Mouse (Mus musculus): Measurements from ENCODE around the gene Tubg1. TPM values are rescaled to one million over a fixed set of nuclear protein-coding genes. Genes with fewer than 3 reads are reported as not detected.

The Tubg1 gene
- polyA plus RNA-seq (2015; fragmentation: Nextera tagmentation; extraction: Ambion mirVana) = 58.5 and 64.0 TPM in 2 replicates

DNA sequence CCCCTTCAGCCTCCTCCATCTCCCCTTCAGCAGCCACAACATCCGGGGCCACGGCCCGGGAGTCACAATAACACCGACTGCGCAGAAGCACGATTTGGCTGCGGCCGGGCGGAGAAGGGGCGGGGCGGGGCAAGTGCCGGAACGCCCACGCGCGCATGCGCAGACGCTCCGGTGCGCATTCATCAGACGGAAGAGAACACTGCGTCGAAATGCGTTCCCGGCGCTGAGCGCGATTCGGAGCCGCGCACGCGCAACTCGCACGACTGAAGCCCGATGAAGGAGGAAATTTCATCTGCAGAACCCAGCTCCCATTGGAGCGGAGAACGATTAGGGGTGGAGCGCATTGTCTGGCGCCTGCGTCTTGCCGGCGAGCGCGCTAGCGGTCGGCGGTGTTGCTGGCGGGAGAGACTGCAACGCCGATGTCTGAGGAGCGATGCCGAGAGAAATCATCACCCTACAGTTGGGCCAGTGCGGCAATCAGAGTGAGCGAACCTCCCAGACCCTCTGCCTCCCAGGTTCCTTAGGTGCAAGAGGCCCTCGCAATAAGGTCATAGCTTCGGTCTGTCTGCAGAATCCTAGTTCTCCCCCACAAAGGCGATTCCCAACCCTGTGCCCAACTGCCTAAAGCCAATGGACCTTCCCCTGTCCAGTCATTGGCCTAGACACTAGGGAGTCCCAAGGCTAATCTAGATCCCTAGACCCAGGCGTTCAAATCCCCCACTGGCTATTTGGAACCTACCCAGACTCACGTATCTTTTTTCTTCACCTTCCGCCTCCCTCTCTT, at the start of gene Tubg1, which contains the start of gene Retreg3:
Gene Tubg1 (plus strand): TSS at position 178 of the 784 bp plus-strand sequence.
Gene Retreg3 (minus strand): TSS at position 133 of the 784 bp plus-strand sequence.
- Histone ChIP-seq H3K9ac (peak within 1 kb of the TSS; percentile 96), H3K4me3 (replicated peaks) (peak within 1 kb of the TSS; percentile 99), H3K27me3 (replicated peaks) (no peaks in the 10 kb centered on the region), H3K4me1 (peaks cover 16% of the 10 kb centered on the region), H3K4me2 (peak within 1 kb of the TSS; percentile 93), H3K9me3 (no peaks in the 10 kb centered on the region), H3K27ac (peak within 1 kb of the TSS; percentile 91), H3K36me3 (peaks cover 11% of the 10 kb centered on the region; the same call in 1 of the 2 replicates)
- under 1% methylated on average over 61 of the region's 61 CpGs for WGBS
- ATAC-seq (ENCODE audit: insufficient read depth, low FRiP score, low read depth) = peak; percentile 94

DNA sequence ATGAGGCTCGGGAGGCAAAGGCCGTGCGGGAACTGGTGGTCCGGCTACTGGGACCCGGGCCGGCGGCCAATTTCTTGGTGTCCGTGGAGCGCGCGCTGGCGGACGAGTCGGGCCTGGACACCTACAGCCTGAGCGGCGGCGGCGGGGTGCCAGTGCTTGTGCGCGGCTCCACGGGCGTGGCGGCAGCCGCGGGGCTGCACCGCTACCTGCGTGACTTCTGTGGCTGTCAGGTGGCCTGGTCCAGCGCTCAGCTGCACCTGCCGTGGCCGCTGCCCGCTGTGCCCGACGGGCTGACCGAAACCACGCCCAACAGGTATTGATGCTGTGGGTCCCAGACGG, 49.6 kb upstream of the Tubg1 start:
- H3K9me3 ChIP-seq = no peaks in the 10 kb centered on the region
- peak overlapping the region; percentile 81 for H3K4me3 ChIP-seq (replicated peaks)
- peak overlapping the region; percentile 98 for H3K4me2 ChIP-seq
- no peaks in the 10 kb centered on the region for H3K27me3 ChIP-seq (replicated peaks)
- no peaks in the 10 kb centered on the region; the same call in 1 of the 2 replicates for H3K36me3 ChIP-seq
- H3K27ac ChIP-seq = peak overlapping the region; percentile 44; the same call in 1 of the 2 replicates
- peak overlapping the region; percentile 73 for H3K9ac ChIP-seq
- H3K4me1 ChIP-seq = peaks cover 21% of the 10 kb centered on the region
- peak; percentile 32; the same call in 1 of the 2 replicates for ATAC-seq (ENCODE audit: insufficient read depth, low FRiP score, low read depth)
- WGBS = 0% methylated on average over 29 of the region's 36 CpGs

DNA sequence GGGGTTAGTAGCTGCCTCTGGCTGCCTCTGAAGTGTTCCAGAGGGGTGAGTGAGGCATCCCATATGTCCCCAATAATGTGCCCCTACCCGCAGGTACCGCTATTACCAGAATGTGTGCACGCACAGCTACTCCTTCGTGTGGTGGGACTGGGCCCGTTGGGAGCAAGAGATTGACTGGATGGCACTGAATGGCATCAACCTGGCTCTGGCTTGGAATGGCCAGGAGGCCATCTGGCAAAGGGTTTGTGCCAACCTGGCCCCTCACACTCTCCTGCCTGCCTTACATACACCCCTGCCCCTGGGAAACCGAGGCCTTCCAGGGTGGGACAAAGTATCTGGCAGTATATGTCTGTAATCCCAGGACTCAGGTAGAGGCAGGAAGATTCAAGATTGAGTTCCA, 48.8 kb upstream of the Tubg1 start:
- H3K9me3 ChIP-seq = no peaks in the 10 kb centered on the region
- ATAC-seq (ENCODE audit: insufficient read depth, low FRiP score, low read depth) = no peak
- 0 out of 2 replicates have a peak overlapping the region, but pooled peaks have one; percentile 81 for H3K4me3 ChIP-seq (replicated peaks)
- H3K4me1 ChIP-seq = peaks cover 21% of the 10 kb centered on the region
- 72% methylated on average over 6 of the region's 6 CpGs for WGBS
- H3K27me3 ChIP-seq (replicated peaks) = no peaks in the 10 kb centered on the region
- no peak overlapping the region for H3K9ac ChIP-seq
- H3K27ac ChIP-seq = no peak overlapping the region
- no peaks in the 10 kb centered on the region; the same call in 1 of the 2 replicates for H3K36me3 ChIP-seq
- H3K4me2 ChIP-seq = no peak overlapping the region

DNA sequence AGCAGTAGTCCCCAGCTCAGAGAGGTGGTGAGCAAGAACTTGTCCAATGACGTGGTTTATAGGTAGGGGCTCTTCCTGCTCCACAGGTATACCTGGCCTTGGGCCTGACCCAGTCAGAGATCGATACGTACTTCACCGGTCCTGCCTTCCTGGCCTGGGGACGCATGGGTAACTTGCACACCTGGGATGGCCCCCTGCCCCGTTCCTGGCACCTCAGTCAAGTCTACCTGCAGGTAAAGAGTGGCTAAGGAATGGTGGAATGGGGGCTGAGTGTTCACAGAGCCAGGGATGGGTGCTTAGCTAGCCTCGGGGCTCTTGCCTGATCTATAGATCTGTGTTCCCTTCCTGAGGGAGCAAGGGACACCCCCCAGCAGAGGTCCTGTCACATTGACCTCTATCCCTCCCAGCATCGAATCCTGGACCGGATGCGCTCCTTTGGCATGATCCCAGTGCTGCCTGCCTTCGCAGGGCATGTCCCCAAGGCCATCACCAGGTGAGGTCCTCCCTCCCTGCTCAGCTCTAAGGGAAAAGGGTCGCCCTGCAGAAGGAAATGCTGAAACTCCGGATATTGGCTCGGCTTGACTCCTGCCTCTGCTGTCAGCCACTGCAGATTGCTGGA, 47.8 kb upstream of the Tubg1 start:
- Histone ChIP-seq H3K9me3 (no peaks in the 10 kb centered on the region), H3K27ac (no peak overlapping the region), H3K9ac (no peak overlapping the region), H3K4me3 (replicated peaks) (no peak overlapping the region), H3K27me3 (replicated peaks) (peaks cover 2% of the 10 kb centered on the region; the same call in 1 of the 2 replicates), H3K36me3 (no peaks in the 10 kb centered on the region; the same call in 1 of the 2 replicates), H3K4me2 (no peak overlapping the region), H3K4me1 (peaks cover 13% of the 10 kb centered on the region)
- WGBS = 73% methylated on average over 14 of the region's 14 CpGs
- no peak for ATAC-seq (ENCODE audit: insufficient read depth, low FRiP score, low read depth)

DNA sequence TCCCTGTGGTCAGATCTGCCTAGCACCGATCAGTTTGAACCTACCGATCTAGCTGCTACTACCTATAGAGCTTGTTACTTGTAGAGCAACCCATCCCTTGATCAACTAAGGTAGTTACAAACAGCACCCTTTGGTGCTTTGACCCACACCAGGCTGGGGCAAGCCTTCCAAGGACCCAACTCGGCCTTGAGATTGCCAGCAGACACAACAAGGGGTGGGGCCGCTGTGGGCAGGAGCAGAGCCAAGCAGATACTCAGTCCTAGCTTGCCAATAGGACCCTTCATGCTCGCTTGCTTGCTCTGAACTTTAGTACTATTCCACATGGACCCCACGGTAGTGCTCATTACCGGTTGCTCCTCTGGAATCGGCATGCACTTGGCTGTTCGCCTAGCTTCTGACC, 41.6 kb upstream of the Tubg1 start, which contains the start of gene Hsd17b1:
Gene Hsd17b1 (plus strand): TSS at position 291 of the 400 bp plus-strand sequence.
- no peak for ATAC-seq (ENCODE audit: insufficient read depth, low FRiP score, low read depth)
- no peaks in the 10 kb centered on the region for H3K9me3 ChIP-seq
- peaks cover 43% of the 10 kb centered on the region for H3K27me3 ChIP-seq (replicated peaks)
- no peak within 1 kb of the TSS for H3K4me2 ChIP-seq
- 77% methylated on average over 9 of the region's 9 CpGs for WGBS
- peak within 1 kb of the TSS; percentile 17; the same call in 1 of the 2 replicates for H3K4me3 ChIP-seq (replicated peaks)
- peaks cover 17% of the 10 kb centered on the region for H3K4me1 ChIP-seq
- H3K36me3 ChIP-seq = no peaks in the 10 kb centered on the region
- no peak within 1 kb of the TSS for H3K9ac ChIP-seq
- no peak within 1 kb of the TSS for H3K27ac ChIP-seq

DNA sequence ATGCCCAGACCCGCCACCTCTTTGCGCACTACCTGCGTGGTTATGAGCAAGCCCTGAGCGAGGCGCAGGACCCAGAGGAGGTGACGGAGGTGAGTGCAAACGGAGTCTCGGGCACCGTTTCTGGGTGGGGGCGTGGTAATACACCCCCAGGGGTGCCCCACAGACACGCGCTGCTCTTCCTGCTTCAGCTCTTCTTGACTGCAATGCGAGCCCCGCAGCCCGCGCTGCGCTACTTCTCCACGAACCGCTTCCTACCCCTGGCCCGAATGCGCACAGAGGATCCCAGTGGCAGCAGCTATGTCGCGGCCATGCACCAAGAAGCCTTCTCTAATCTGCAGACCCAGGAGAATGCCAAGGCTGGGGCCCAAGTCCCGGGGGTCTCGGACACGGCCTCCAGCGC, 40.0 kb upstream of the Tubg1 start:
- H3K36me3 ChIP-seq = no peaks in the 10 kb centered on the region
- H3K4me3 ChIP-seq (replicated peaks) = peak overlapping the region; percentile 17
- H3K4me1 ChIP-seq = peaks cover 23% of the 10 kb centered on the region
- no peak for ATAC-seq (ENCODE audit: insufficient read depth, low FRiP score, low read depth)
- H3K27ac ChIP-seq = no peak overlapping the region
- no peak overlapping the region for H3K9ac ChIP-seq
- peaks cover 43% of the 10 kb centered on the region for H3K27me3 ChIP-seq (replicated peaks)
- peak overlapping the region; percentile 37 for H3K4me2 ChIP-seq
- WGBS = 4% methylated on average over 27 of the region's 27 CpGs
- no peaks in the 10 kb centered on the region for H3K9me3 ChIP-seq

GRCm38 (mm10) chr11:101080421-101080820, 39.3 kb upstream of the Tubg1 start:
- Histone ChIP-seq H3K36me3 (no peaks in the 10 kb centered on the region), H3K4me3 (replicated peaks) (no peak overlapping the region), H3K9me3 (no peaks in the 10 kb centered on the region), H3K4me2 (no peak overlapping the region), H3K4me1 (peaks cover 23% of the 10 kb centered on the region), H3K27me3 (replicated peaks) (peaks cover 43% of the 10 kb centered on the region), H3K27ac (no peak overlapping the region), H3K9ac (no peak overlapping the region)
- ATAC-seq (ENCODE audit: insufficient read depth, low FRiP score, low read depth) = no peak
- WGBS = 68% methylated on average over 5 of the region's 5 CpGs

GRCm38 (mm10) chr11:101081659-101082058, 38.1 kb upstream of the Tubg1 start:
- Histone ChIP-seq H3K9ac (peak overlapping the region; percentile 37; the same call in 1 of the 2 replicates), H3K27me3 (replicated peaks) (peaks cover 43% of the 10 kb centered on the region), H3K4me3 (replicated peaks) (peak overlapping the region; percentile 88), H3K4me2 (peak overlapping the region; percentile 84), H3K27ac (peak overlapping the region; percentile 92), H3K4me1 (peaks cover 36% of the 10 kb centered on the region), H3K36me3 (no peaks in the 10 kb centered on the region), H3K9me3 (no peaks in the 10 kb centered on the region)
- ATAC-seq (ENCODE audit: insufficient read depth, low FRiP score, low read depth) = no peak
- WGBS = 6% methylated on average over 10 of the region's 10 CpGs

GRCm38 (mm10) chr11:101082208-101083082, 37.3 kb upstream of the Tubg1 start, which contains the start of gene Coasy:
Gene Coasy, plus strand, starts transcription at chr11:101082565.
- WGBS = 0% methylated on average over 51 of the region's 51 CpGs
- ATAC-seq (ENCODE audit: insufficient read depth, low FRiP score, low read depth) = peak; percentile 84
- no peaks in the 10 kb centered on the region for H3K9me3 ChIP-seq

DNA sequence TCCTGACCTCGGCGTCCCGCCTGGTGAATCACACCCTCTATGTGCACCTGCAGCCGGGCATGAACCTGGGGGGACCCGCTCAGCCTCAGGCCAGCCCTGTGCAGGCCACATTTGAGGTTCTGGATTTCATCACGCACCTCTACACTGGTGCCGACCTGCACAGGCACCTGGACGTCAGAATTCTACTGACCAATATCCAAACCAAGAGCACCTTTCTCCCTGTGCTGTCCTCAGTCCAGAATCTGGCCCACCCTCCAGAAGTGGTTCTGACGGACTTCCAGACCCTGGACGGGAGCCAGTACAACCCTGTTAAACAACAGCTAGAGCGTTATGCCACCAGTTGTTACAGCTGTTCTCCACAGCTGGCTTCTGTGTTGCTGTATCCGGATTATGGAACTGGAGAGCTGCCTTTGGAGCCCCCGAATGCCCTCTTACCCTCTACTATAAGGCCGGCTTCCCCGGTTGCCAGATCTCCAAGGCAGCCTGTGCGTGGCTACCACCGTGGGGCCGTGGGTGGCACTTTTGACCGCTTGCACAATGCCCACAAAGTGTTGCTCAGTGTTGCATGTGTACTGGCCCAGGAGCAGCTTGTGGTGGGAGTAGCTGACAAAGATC, 36.5 kb upstream of the Tubg1 start:
- Histone ChIP-seq H3K4me2 (peak overlapping the region; percentile 84), H3K9ac (peak overlapping the region; percentile 89), H3K36me3 (no peaks in the 10 kb centered on the region), H3K27me3 (replicated peaks) (peaks cover 29% of the 10 kb centered on the region), H3K4me3 (replicated peaks) (peak overlapping the region; percentile 88), H3K27ac (peak overlapping the region; percentile 92), H3K9me3 (no peaks in the 10 kb centered on the region), H3K4me1 (peaks cover 47% of the 10 kb centered on the region)
- 31% methylated on average over 19 of the region's 19 CpGs for WGBS
- 0 out of 2 replicates have a peak, but pooled peaks have one; percentile 2 for ATAC-seq (ENCODE audit: insufficient read depth, low FRiP score, low read depth)

More at GRCm38 (mm10) chr11:101082208-101083082, 37.3 kb upstream of the Tubg1 start, which contains the start of gene Coasy:
- H3K27me3 ChIP-seq (replicated peaks) = peaks cover 36% of the 10 kb centered on the region
- peaks cover 39% of the 10 kb centered on the region for H3K4me1 ChIP-seq
- H3K4me3 ChIP-seq (replicated peaks) = peak within 1 kb of the TSS; percentile 88
- H3K36me3 ChIP-seq = no peaks in the 10 kb centered on the region
- H3K9ac ChIP-seq = peak within 1 kb of the TSS; percentile 89
- H3K27ac ChIP-seq = peak within 1 kb of the TSS; percentile 92
- peak within 1 kb of the TSS; percentile 84 for H3K4me2 ChIP-seq

- Histone ChIP-seq H3K27me3 (replicated peaks) (peaks cover 18% of the 10 kb centered on the region), H3K27ac (no peak overlapping the region), H3K36me3 (peaks cover 3% of the 10 kb centered on the region; the same call in 1 of the 2 replicates), H3K4me1 (peaks cover 50% of the 10 kb centered on the region), H3K4me2 (no peak overlapping the region), H3K9me3 (no peaks in the 10 kb centered on the region), H3K9ac (no peak overlapping the region), H3K4me3 (replicated peaks) (no peak overlapping the region)
- WGBS = 83% methylated on average over 14 of the region's 14 CpGs
- no peak for ATAC-seq (ENCODE audit: insufficient read depth, low FRiP score, low read depth)
Measured at GRCm38 (mm10) chr11:101084246-101084645, 35.5 kb upstream of the Tubg1 start.
